Mouse (Mus musculus) brown adipose tissue, adult 24 weeks (tissue): ENCODE results near the gene Pkm. TPM values are rescaled to one million over a fixed set of nuclear protein-coding genes. Genes with fewer than 3 reads are reported as not detected.

Source experiments
- H3K27ac ChIP-seq: fragments of 200-500 bp; replicated peaks from 2 replicates; pipeline ENCODE4 v1.5.1; 2012; ENCODE audit warnings: low read depth, mild to moderate bottlenecking, low read length
- H3K4me1 ChIP-seq: fragments of 200-500 bp; 2 replicates; pipeline ENCODE4 v1.6.1; 2012; ENCODE audit warnings: low read length, mixed read lengths; ENCODE audit not compliant: control insufficient read depth, insufficient read depth, insufficient read length
- H3K4me3 ChIP-seq: fragments of 200-500 bp; 2 replicates; pipeline ENCODE4 v1.5.1; 2012; ENCODE audit warnings: low read depth, mild to moderate bottlenecking, low read length, moderate library complexity; ENCODE audit not compliant: insufficient read depth
- polyA plus RNA-seq: library from polyadenylated mRNA; stranded (reverse); fragments of >200 nt; gene quantifications from 2 replicates; pipeline ENCODE4 v1.2.4, GENCODE M21; 2012; ENCODE audit not compliant: missing spikeins, insufficient read depth, insufficient read length

Gene Pkm
- 1,903 and 1,933 TPM in 2 replicates for polyA plus RNA-seq

GRCm38 (mm10) chr9:59655958-59656634 lies at the start of gene Pkm:
TSS of gene Pkm (plus strand) at chr9:59656368.
- peaks cover 11% of the 10 kb centered on the region for H3K4me1 ChIP-seq
- H3K4me3 ChIP-seq, result peak within 1 kb of the TSS; percentile 95
- peak within 1 kb of the TSS; percentile 91 for H3K27ac ChIP-seq

DNA sequence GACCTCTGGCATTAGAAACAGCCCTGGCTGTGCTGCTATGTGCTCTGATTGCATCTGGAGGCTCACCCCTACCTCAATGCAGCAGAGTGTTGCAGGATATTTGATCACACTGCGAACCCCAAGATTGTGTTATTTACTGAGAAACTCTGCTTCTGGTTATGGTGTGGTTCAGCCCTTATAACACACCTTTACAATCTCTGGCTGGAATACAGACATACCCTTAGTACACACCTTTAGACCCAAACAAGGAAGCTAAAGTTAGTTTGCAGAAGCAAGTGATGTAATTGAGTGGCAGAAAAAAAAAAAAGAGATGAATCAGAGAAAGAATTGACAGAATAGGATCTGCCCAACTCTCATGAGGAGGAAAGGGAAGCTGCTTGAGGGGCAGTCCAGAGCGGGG lies 45.2 kb upstream of the Pkm start:
- Histone ChIP-seq H3K4me3 (no peak overlapping the region), H3K27ac (no peak overlapping the region), H3K4me1 (no peaks in the 10 kb centered on the region)

- Histone ChIP-seq H3K27ac (no peak overlapping the region), H3K4me3 (no peak overlapping the region), H3K4me1 (peaks cover 3% of the 10 kb centered on the region; the same call in 1 of the 2 replicates)
These were observed 40.4 kb upstream of the Pkm start for GRCm38 (mm10) chr9:59615797-59616196.

GRCm38 (mm10) chr9:59616622-59617306 lies 39.4 kb upstream of the Pkm start, which contains the start of gene Parp6:
TSS of gene Parp6 (plus strand) at chr9:59617284.
- peak within 1 kb of the TSS; percentile 75 for H3K4me3 ChIP-seq

GRCm38 (mm10) chr9:59617307-59617973 lies 38.7 kb upstream of the Pkm start:
- Histone ChIP-seq H3K27ac (peak overlapping the region; percentile 40), H3K4me1 (peaks cover 3% of the 10 kb centered on the region; the same call in 1 of the 2 replicates), H3K4me3 (peak overlapping the region; percentile 75)

More at GRCm38 (mm10) chr9:59616622-59617306, 39.4 kb upstream of the Pkm start, which contains the start of gene Parp6:
- Histone ChIP-seq H3K27ac (peak within 1 kb of the TSS; percentile 51), H3K4me1 (peaks cover 3% of the 10 kb centered on the region; the same call in 1 of the 2 replicates)

GRCm38 (mm10) chr9:59638372-59638771 lies 17.8 kb upstream of the Pkm start:
- no peak overlapping the region for H3K27ac ChIP-seq
- no peak overlapping the region for H3K4me3 ChIP-seq
- no peaks in the 10 kb centered on the region for H3K4me1 ChIP-seq

- Histone ChIP-seq H3K4me3 (no peak overlapping the region), H3K4me1 (no peaks in the 10 kb centered on the region), H3K27ac (no peak overlapping the region)
These were observed 16.2 kb upstream of the Pkm start for GRCm38 (mm10) chr9:59639936-59640335.

DNA sequence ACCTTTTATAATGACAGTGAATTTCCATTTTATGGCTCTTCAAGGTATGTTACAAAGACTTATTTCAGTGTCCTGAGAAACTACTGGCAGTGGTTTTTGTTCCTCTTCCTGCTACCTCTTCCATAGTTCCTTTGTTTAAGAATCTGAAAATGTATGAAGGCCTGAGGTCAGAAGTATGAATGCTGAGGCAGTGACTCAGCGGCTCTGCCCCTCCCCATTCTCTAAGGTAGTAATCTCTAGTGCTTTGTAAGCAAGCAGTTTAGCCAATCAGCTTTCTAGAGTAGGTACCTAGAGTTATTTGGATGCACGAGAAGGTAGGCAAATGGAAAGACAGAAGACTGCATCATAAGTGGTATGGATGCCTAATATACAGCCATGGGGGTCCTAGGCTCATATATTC lies 14.8 kb upstream of the Pkm start:
- Histone ChIP-seq H3K4me1 (no peaks in the 10 kb centered on the region), H3K4me3 (no peak overlapping the region), H3K27ac (no peak overlapping the region)

- no peak overlapping the region for H3K4me3 ChIP-seq
- H3K4me1 ChIP-seq, result no peaks in the 10 kb centered on the region
- no peak overlapping the region for H3K27ac ChIP-seq
These were observed 6.3 kb upstream of the Pkm start for GRCm38 (mm10) chr9:59649911-59650310.

DNA sequence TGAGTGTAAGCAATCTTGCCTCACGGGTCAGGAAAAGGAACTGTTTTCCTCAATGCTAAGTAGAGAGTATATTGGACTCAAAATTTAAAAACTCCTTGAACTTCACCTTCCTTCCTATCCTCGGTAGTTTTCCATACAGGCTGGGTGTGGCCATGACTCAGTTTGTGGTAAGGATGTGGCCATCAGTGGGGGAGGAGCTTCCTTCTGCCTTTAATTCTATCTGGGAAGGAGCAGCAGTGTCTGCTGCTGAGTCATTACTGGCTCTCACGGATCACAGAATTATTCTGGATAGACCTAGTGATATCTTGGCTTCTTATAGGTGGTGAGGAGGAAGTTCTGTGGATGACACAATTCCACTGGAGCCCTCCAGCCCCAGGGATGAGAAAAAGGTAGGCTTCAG lies 2.8 kb upstream of the Pkm start:
- H3K4me1 ChIP-seq, result no peaks in the 10 kb centered on the region
- H3K4me3 ChIP-seq, result no peak overlapping the region
- H3K27ac ChIP-seq, result 0 out of 2 replicates have a peak overlapping the region, but pooled peaks have one; percentile 18

- H3K4me1 ChIP-seq, result no peaks in the 10 kb centered on the region; the same call in 1 of the 2 replicates
- no peak overlapping the region for H3K27ac ChIP-seq
- H3K4me3 ChIP-seq, result no peak overlapping the region
These were observed 1.7 kb upstream of the Pkm start for GRCm38 (mm10) chr9:59654450-59654983.

- H3K4me1 ChIP-seq, result peaks cover 15% of the 10 kb centered on the region
- peak overlapping the region; percentile 91 for H3K27ac ChIP-seq
- peak overlapping the region; percentile 95 for H3K4me3 ChIP-seq
These were observed 758 bp downstream of the Pkm start for GRCm38 (mm10) chr9:59656635-59657617.

GRCm38 (mm10) chr9:59658146-59658545 lies 2.0 kb downstream of the Pkm start:
- peak overlapping the region; percentile 95 for H3K4me3 ChIP-seq
- H3K4me1 ChIP-seq, result peaks cover 15% of the 10 kb centered on the region
- peak overlapping the region; percentile 83 for H3K27ac ChIP-seq
